Mouse (Mus musculus): ENCODE data around the gene Dpt.
"Not testable (repeated sequence)": the region's sequence is repeated elsewhere in the genome, so short reads cannot be mapped to it uniquely, and the experiment has no call there.

Gene Dpt

DNA sequence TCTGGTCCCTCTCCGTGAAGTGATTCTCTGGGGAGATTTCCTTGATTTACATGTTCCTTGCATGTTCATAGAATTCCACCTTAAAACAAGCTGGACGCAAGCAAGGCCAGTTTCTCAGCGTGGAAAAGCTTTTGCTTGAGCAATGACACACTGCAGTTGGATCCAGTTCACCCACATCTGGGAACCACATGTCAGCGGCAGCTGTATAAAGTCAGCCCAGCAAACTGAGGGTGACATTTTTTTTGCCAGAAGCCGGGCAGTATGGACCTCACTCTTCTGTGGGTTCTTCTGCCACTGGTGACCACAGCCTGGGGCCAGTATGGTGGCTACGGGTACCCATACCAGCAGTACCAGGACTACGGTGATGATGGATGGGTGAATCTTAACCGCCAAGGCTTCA, at the start of gene Dpt:
TSS of gene Dpt (plus strand) at position 174 of the 400 bp plus-strand sequence.
- no peak for DNase-seq (ENCODE audit: low spot score)

DNA sequence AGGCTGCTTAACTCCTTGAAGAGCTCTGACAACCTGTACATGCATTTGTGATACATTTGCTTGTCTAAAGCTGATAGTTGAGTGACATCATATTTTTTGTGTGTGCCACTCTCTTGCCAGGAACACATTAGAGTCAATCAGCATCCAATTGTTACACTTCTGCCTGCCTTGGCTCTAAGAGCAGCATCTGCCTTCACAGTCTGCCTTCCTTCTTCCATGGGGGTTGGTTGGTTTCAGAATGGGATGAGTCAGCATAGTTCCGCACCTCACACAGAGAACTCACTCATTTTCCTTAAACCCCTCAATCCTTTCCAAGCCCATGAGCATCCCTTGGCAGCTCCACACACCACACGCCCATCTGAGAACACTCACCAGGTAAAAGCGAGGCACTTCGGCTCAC, 42.7 kb upstream of the Dpt start:
- DNase-seq (ENCODE audit: low spot score): no peak

DNA sequence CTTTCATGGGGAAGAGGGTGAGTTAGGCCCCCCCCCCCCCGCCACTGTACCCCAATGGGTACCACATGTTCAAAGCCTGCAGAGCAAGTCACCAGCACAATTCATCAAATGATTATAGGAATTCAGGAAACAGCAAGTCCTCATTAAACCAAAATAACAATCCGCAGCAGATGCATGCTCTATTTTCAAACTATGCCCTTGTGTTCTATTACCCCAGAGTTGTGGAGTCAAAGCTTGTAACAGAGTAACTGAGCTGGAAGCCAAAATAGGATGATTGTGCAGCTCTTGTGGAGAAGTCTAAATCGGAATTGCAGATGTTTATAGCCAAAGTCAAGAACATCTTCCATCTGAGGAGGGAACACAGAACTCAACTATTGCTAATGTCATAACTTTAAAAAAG, 40.8 kb upstream of the Dpt start:
- DNase-seq (ENCODE audit: low spot score): no peak

DNA sequence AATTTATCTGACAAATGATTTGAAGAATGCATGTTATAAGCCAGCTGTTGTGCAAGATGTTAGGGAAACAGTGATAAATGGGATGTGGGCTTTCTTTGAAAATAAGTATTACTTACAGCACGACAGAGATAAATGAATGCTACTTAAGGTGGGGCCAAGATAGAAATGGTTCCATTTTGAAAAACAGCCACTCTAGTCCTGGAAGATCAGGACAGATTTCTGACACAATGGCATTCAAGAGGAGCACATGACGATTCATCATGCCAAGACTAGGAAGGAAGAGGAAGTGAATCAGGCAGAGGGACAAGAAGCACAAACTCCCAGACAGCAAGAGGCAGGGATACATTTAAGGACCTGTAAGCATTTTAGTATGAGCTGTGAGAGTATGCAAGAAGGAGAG, 39.5 kb upstream of the Dpt start:
- no peak for DNase-seq (ENCODE audit: low spot score)

DNA sequence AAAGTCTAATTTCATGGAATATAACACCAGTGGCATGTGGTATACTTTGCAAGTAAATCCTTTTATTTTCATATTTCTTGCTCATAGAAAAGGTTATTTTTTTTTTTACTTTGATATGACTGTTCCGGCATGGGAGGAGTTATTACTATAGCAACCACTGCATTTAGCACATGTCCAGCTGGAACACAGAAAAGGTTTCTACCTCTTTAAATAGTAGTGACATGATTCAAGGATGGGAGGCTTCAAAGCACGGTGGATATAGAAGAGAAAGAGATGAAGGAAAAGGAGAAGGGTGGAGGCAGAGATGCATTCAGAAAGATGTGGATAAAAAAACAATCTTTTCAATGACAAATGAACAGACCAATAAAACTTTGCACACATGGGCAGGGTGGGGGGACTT, 38.0 kb upstream of the Dpt start:
- DNase-seq (ENCODE audit: low spot score): no peak

DNA sequence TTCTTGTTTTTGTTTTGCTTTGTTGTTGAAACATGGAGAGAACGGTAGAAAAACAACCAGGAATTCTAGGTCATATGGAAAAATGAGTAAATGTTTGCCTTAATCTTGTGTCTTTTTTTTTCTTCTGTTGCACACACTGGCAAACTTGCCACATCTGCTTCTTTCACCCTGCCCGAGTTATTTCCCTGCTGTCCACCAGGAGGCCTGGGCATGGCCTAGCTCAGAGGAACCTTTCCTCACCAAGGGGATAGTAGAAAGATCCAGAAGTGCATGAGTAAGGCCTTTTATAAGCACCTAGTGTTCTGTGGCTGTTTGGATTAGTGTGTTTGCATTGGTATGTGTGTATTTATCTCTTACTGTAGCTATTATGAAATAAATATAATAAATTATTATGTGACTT, 34.2 kb upstream of the Dpt start:
- DNase-seq (ENCODE audit: low spot score): no peak

DNA sequence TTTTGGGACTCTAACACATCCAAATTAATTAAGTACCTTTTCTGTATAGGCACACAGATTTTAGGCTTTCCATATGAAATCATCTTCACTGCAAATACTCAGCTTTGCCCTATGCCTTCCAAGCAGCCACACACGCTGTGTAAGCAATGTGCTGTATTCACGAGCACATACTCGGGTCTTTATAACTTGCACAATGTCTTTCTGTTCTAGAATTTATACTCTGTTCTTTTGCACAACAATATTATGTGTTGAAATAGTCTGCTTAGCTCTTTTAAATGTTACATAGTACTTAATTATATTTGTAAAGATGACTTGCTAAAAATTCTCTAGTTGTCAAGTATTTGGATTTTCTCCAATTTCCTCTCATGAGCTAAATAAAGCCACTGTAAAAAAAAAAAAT, 29.8 kb upstream of the Dpt start:
- DNase-seq (ENCODE audit: low spot score): no peak

DNA sequence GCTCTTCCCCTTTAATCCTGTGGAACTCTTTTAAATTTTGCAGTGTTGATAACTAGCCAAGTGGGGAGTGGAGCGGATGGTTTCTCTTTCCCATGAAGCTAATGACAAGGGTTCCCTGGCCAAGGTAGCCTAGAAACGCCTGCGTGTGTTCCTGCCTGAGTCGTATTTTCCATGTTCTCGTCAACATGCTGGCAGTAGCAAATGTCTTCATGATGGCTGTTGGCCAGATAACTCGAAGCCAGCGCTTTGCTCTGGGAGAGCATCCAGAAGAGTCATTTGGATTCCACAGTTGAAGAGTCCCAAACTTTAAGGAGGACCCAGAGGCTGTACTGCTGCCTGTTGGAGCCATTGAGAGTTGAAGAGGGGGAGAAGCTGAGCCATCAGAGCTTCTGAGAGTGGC, 25.8 kb upstream of the Dpt start:
- no peak for DNase-seq (ENCODE audit: low spot score)

DNA sequence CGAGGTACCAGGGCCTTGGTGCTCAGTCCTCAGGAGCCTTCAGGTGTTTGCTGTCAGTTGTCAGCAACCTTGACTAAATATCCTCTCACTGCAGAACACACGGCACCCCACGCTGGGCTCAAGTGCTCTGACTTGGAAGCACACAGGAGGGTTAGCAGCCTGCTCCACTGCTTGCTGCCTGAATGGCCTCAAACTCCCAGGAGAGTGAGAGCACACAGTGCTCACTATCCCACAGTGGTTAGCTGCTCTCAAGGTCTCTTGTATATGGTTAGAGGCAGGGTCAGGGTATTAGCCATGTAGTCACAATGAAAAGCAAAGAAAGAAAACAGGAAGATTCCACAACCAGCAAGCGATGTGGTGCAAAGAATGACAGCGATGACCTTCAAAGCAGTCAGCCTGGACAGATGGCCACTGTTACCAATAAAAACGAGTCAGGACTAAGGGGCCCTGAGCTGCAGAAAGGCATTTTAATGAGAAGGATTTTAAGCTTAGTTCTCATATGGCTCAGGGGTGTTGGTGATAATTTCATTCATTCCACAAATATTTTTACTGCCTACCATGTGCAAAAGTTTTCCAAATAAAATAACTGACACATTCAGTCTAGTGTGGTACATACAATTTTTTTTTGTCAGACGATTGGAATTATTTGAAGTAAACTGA, 15.5 kb upstream of the Dpt start:
- no peak for DNase-seq (ENCODE audit: low spot score)

DNA sequence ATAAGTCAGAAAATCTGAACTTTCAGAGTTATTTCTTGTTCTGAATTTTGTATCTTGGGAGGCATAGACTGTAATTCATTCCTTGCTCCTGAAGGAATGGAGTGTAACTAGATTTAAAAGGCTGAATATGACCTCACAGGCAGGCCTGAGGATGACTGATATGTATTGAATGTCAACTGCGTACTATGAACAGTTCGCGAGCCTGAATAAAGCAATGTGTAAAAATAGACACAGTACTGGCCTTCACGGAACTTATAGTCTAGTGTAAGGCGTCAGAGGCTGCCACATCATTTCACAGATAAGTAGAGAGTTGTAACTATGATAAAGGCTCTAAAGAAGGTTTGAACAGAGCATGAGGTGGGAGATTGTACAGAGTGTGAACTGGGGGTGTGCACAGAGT, 10.3 kb upstream of the Dpt start:
- DNase-seq (ENCODE audit: low spot score): no peak

DNA sequence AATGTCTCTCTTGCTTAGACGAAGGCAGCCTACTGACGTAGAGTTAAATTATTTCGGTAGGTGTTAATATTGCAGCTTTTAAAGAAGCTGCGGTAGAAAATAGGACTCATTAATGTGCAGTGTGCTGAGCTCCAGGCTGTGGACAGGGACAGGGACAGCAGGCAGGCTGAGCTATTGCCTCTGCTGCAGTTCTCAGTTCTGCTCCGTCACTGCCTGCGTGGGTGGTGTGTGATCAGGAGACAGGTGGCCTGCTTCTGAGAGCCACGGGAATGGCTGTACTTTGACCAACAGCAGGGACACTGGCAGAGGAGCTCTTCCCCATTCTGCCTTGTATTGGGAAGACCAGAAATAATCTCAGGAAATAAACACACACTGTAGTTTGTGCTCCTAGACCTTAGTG, 8.7 kb upstream of the Dpt start:
- DNase-seq (ENCODE audit: low spot score): no peak

DNA sequence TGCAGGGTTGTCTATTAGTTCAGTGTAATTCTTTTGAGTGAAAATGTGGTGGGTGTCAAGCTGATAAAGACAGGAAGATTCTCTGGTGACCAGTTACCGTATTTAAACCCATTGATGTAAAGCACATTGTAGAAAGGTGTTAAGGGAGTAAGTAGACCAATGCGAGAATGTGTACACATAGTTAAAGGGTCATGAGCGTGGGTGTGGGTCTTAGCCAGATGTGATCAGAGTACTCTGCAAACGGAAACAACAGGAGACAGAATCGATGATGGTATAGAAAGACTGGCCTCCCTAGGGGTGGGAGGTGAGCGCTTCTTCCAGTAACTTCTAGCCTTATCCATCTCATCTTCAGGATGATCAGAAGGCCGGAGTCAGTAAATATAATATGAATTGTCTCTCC, 8.2 kb upstream of the Dpt start:
- DNase-seq (ENCODE audit: low spot score): no peak

DNA sequence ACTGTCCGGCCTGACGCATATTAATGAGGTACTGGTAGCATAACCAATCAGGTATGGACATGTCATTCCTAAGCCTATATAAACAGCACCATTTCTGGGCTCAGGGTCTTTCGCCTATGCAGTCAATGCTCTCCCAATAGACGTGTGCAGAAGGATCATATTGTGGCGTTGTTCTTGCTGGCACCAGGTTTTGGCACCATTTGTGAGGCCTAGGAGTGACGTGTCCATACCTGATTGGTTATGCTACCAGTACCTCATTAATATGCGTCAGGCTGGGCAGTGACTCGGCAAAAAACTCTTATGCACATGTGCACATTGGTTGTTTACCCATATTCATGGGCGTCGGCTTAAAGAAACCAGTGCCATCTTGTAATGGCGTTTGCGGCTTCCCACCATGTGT, 6.1 kb upstream of the Dpt start:
- DNase-seq (ENCODE audit: low spot score): not testable (repeated sequence)

DNA sequence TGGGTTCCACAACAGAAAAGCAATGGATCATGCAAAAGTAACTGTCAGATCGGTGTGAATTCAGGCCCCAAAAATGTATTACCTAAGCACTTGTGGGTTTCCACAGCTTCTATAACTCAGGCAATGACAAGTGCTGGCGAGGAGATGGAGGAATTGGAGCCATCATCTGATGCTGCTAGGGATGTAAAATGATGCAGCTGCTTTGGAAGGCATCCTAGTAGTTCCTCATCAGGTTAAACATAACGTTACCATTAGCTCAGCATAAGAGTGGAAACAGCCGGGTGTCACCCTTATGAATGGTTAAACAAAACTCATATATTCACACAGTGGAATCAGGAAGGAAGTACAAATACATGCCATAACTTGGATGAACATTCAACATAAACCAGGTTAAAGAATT, 3.4 kb upstream of the Dpt start:
- DNase-seq (ENCODE audit: low spot score): no peak

DNA sequence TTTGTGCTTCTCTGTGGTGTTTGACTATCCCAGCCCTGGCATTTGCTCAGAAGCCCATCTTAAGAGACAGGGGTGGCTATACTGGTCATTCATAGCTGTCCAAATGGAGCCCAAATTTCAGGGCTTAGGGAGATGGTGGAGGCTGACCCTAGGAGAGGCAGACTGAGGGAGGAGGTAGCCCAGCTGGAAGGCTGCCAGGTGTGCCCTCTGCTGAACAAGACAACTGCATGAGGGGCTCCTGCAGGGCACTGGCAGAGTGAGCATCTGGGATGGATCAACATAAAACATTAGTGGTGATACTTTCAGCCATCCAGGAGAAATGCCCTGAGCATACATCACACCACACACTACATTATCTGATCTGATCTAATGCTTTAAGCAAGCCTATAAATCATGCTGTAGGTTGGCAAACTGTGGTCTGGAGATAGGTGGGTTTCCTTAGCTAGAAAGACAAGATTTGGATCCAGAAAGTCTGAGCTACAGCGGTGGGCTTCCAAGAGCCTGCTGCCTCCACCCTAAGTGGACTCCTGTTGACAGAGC, 1.4 kb downstream of the Dpt start:
- DNase-seq (ENCODE audit: low spot score): no peak

DNA sequence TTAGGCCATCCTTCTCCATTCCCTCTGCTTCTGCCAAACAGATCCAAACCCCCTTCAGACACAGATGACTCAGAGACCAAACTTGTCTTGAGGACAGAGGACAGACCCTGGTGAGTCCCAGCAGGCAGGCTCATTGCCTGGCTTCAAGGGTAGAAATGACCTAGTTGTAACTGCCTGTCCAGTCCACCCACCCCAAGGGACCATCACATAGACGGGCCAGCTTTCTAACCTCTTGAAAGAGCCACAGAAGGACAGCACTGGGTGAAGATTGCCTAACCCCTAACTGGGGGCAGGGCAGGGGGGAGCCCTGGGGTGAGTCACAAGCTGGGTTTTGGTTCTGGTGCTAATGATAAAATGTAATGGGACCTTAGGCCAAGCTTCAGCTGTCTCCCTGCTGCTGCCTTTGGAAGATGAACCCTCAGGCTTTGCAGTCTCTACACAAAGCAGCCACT, 2.1 kb downstream of the Dpt start:
- no peak for DNase-seq (ENCODE audit: low spot score)

DNA sequence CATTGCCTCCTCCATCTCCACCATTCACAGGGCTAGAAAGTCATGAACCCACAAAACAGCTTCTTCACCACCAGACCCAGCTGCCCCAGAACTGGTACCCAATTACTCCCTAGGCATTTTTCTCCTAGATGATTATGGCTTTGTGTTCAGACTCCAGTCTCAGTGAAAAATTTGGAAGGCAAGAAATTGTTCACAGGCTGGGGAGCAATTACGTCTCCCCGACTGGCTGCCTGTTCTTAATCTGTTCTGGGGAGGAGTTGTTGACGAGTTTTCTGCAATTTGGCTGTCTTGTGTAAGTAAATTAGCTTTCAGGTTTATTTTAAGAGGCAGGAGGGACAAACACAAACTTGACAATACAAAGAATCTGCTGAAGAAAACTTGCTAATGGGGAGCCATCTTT, 2.7 kb downstream of the Dpt start:
- DNase-seq (ENCODE audit: low spot score): no peak

DNA sequence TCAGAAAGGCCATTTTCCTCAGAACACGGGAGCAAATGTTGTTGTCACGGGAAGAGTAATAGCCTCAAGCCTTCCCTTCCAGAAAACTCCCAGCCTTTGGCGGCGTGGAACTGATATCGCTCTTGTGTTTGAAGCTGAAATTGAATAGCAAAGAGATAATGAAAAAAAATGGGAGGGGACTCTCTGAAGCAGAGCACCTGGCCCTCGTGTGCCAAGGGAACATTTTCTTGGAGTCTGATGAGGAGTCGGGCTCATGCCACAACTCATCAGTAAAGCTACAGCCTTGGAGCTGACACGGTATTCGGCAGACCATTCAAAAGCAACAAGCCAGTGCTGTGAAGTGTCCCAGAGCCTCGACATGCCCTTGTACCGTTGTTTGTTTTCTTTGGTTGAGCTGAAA, 7.8 kb downstream of the Dpt start:
- DNase-seq (ENCODE audit: low spot score): no peak

DNA sequence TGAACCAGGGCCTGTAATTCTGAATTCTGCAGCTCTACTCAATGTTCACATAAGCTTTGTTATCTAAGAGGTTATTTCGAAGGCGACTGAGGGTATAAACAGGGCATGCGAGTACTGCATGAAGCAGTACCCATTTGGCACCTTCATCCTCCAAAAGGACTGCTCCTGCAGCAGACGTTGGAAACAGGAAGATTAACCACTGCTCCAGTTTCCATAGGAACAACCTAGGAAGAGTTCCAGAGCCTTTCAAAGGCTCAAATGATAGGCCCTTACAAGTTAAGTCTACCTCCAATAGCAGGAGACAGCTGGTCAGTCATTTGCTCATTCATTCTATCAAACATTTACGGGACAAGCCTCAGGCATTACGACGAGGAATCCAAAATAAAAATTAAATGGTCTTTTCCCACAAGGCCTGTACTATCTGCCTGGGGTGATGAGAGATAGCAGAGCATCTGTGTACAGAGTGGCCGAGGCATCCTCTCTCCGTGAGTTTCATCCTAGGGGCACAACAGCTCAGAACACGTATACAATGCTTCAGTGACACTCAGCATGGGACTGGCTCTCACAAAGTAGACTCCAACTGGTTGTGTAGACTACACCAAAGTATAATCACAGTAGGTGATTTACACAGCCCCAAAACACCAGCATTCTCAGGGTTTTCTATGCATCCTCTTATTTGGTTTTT, 8.4 kb downstream of the Dpt start:
- DNase-seq (ENCODE audit: low spot score): no peak

DNA sequence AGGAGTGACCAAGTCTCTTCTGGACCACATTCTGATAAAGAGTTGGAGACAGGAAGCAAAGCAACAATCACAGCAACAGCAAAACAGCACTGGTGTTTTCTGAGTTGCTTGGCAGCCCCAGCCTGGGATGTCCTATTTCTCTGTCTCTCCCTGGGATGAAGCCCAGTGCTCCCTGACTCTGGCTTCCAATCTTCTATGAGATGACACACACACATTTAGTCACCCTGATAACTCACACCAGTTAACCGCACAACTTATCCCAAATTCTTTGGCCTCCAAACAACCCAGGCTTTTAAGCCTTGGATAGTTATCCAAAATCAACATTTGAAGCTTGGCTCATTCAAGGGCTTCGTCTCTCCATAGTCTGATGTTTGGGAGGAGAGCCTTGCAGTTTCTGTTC, 12.9 kb downstream of the Dpt start:
- DNase-seq (ENCODE audit: low spot score): no peak

DNA sequence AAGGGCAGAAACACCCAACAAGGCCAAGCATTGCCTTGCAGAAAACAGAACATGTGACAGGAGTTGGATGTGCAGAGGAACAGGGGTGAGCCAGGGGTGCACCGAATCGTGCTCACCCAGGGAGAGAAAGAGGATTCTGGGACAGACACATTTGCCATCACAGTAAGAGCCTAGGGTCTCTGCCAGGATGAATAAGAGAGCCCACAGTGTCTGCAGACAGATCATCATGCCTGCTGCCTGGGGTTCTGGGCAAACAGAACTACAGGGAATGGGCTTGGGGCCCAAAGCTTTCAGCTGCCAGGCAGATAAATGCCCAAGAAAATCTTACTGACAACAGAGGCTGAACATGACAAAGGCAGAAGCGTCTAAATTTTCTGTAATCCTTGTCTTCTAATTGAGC, 14.9 kb downstream of the Dpt start:
- DNase-seq (ENCODE audit: low spot score): no peak

DNA sequence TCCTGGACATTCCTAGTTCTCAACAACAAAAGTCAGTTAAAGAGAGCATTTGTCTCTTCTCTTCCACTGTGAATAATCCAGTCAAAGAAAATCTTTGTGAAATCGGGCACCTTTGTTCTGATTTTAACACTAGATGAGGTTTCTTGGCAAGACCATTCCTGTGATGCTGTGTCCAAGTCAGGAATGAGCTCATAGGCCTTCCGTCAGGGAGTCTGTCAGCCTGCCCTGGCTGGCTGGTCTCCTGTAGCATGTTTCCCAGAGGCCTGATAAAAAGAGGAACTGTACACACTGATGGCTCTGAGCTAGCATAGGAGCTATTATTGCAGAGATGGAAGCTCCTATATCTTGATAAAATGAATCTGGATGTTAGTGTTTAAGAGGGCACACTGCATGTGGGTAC, 17.8 kb downstream of the Dpt start:
- DNase-seq (ENCODE audit: low spot score): no peak

DNA sequence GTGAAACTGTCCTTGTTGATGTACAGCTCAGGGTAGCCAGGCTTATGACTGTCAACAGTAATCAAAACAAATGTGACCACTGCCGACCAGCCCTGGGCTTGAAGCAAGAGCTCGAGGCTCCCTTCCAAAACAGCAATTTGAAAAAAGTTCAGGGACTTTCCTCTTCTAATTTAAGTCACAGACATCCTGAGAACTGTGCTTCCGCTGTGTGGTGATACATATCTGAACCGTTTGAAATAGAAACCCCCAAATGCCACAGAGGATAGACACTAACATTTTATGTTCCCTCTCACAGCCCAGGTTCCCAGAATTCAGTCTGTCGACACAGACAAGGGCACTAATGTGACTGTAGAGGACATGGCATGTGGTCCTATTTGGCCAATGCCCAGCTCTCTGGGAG, 18.9 kb downstream of the Dpt start:
- no peak for DNase-seq (ENCODE audit: low spot score)

DNA sequence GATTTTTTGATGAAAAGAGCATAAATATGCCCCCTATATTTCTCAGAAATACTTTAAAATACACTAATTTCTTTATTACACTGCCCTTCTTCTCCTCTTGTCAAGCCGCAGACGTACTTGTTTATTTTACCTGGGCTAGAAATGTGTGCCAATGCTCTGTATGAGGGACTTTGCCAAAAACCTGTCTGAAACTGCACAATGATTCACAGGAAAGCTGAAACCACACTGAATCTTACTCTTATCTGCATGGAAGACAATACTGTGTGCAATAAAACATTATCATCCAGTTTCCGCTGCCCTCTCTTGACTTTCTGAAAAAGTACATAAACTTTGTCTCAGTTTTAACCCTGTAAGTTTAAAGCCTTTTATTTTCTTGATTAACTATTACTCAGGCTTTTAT, 20.9 kb downstream of the Dpt start:
- no peak for DNase-seq (ENCODE audit: low spot score)

Measured in yolk sac, embryonic 10.5 days (tissue).